Mouse (Mus musculus) heart, adult 2 months (tissue): Measurements from ENCODE around the gene Spns2.

Experiments used
- CTCF ChIP-seq: fragments of 200-600 bp; IDR thresholded peaks from 2 replicates; pipeline ENCODE4 v1.8.1; 2022; ENCODE audit warnings: antibody characterized with exemption, mild to moderate bottlenecking, moderate library complexity
- POLR2A ChIP-seq: fragments of 200-500 bp; IDR thresholded peaks from 2 replicates; pipeline ENCODE4 v1.6.1; 2011; ENCODE audit warnings: mild to moderate bottlenecking, low read depth, low read length, control low read depth; ENCODE audit not compliant: insufficient read depth

- TF ChIP-seq CTCF (no peak), POLR2A (no peak)
Observed at GRCm38 (mm10) chr11:72485157-72485556, 4.5 kb downstream of the Spns2 start.
